Mouse (Mus musculus) heart, adult 2 months (tissue): ENCODE measurements around the gene Olfr1501.

ENCODE experiments used
- CTCF ChIP-seq: fragments of 200-600 bp; IDR thresholded peaks from 2 replicates; pipeline ENCODE4 v1.8.1; 2022; ENCODE audit warnings: antibody characterized with exemption, mild to moderate bottlenecking, moderate library complexity
- POLR2A ChIP-seq: fragments of 200-500 bp; IDR thresholded peaks from 2 replicates; pipeline ENCODE4 v1.6.1; 2011; ENCODE audit warnings: mild to moderate bottlenecking, low read depth, low read length, control low read depth; ENCODE audit not compliant: insufficient read depth

DNA sequence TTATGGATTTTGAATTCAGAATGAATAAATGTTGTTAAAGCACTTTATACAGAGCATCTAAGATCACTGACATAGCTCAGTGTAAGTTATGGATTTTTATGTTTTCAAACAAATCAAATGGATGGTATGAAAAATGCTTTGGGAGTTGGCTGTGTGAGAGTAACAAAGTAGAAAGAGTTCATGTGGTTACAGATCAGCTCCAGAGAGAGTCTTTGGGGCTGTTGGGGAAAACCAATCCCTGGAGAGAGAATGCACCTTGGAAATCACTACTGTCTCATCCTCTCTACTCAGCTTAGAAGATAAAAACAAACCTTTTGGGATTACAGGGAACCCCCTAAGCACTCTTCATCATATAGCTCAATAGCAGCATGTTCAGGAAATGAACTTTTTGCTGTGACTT is 31.1 kb downstream of the Olfr1501 start, which contains the start of gene Olfr1499:
- no peak for TF ChIP-seq POLR2A
- TF ChIP-seq CTCF: no peak
